In genomic region chr12:83582106-83582505, GRCm38 (mm10) we compare ENCODE assay signal across 16 mouse cellular contexts. TPM values are rescaled to one million over a fixed set of nuclear protein-coding genes. Genes with fewer than 3 reads are reported as not detected.
A peak's percentile ranks its signal among the peaks of the same experiment; 100 is the strongest.
DNase-seq lines count a peak whose midpoint lies in the region; ATAC-seq lines count a peak whose summit lies in the region.
"Had no signal": no experiment of that assay in that cellular context is flagged by ENCODE, and none has a peak within 500 bp of the region (broad histone marks: within the 10 kb centered on the region; RNA-seq: fewer than 3 reads in every experiment).

No protein-coding gene starts in this region.

- no peak overlapping the region for H3K9ac ChIP-seq in liver, embryonic 12.5 days
- H3K9ac ChIP-seq in liver, embryonic 11.5 days (ENCODE audit: low read depth, low read length): no peak overlapping the region
- no peak overlapping the region for H3K9ac ChIP-seq in liver, embryonic 13.5 days
- H3K9ac ChIP-seq: forebrain, embryonic 12.5 days; heart, embryonic 12.5 days; lung, embryonic 15.5 days had no signal

- peaks cover 43% of the 10 kb centered on the region for H3K4me1 ChIP-seq in liver, embryonic 12.5 days
- peaks cover 32% of the 10 kb centered on the region for H3K4me1 ChIP-seq in liver, embryonic 11.5 days (replicated peaks; ENCODE audit: control insufficient read depth, insufficient read depth, low read length)
- peaks cover 54% of the 10 kb centered on the region for H3K4me1 ChIP-seq in liver, embryonic 13.5 days (replicated peaks)
- H3K4me1 ChIP-seq in hindbrain, embryonic 10.5 days (replicated peaks): peaks cover 22% of the 10 kb centered on the region; the same call in 1 of the 2 replicates
- H3K4me1 ChIP-seq: lung, embryonic 15.5 days had no signal

- no peaks in the 10 kb centered on the region for H3K27me3 ChIP-seq in liver, embryonic 12.5 days (replicated peaks)
- H3K27me3 ChIP-seq in liver, embryonic 11.5 days (replicated peaks; ENCODE audit: control insufficient read depth, insufficient read depth, low read length): no peaks in the 10 kb centered on the region
- H3K27me3 ChIP-seq in liver, embryonic 13.5 days: no peaks in the 10 kb centered on the region
- no peaks in the 10 kb centered on the region for H3K27me3 ChIP-seq in hindbrain, embryonic 10.5 days (ENCODE audit: insufficient read depth, poor library complexity, severe bottlenecking)
- H3K27me3 ChIP-seq: forebrain, embryonic 12.5 days; heart, embryonic 12.5 days; lung, embryonic 15.5 days had no signal

- peak overlapping the region; percentile 43; the same call in 1 of the 2 replicates for H3K27ac ChIP-seq in liver, embryonic 12.5 days
- H3K27ac ChIP-seq in liver, embryonic 11.5 days (ENCODE audit: low read depth, low read length): no peak overlapping the region
- H3K27ac ChIP-seq in liver, embryonic 13.5 days: peak overlapping the region; percentile 56
- H3K27ac ChIP-seq in hindbrain, embryonic 10.5 days: no peak overlapping the region
- H3K27ac ChIP-seq: forebrain, embryonic 12.5 days; left cerebral cortex, adult 2 months; lung, embryonic 15.5 days; macrophage had no signal

- H3K36me3 ChIP-seq in liver, embryonic 12.5 days: peaks cover 24% of the 10 kb centered on the region
- H3K36me3 ChIP-seq in liver, embryonic 11.5 days (ENCODE audit: control insufficient read depth, insufficient read depth, low read length): no peaks in the 10 kb centered on the region
- H3K36me3 ChIP-seq in liver, embryonic 13.5 days: peaks cover 20% of the 10 kb centered on the region
- H3K36me3 ChIP-seq in hindbrain, embryonic 10.5 days: peaks cover 62% of the 10 kb centered on the region

- 69% methylated on average over 4 of the region's 4 CpGs for WGBS in liver, embryonic 12.5 days (ENCODE audit: insufficient replicate concordance)
- WGBS in liver, embryonic 11.5 days: 68% methylated on average over 4 of the region's 4 CpGs
- 69% methylated on average over 4 of the region's 4 CpGs for WGBS in liver, embryonic 13.5 days (ENCODE audit: insufficient replicate concordance)
- WGBS in hindbrain, embryonic 10.5 days: 66% methylated on average over 4 of the region's 4 CpGs

- no peak for DNase-seq in liver, embryonic 11.5 days (ENCODE audit: low spot score)
- DNase-seq in kidney, adult 9 months: peak; percentile 66
- DNase-seq in liver, embryonic 13.5 days: no peak
- DNase-seq in frontal cortex, postnatal 10 days (ENCODE audit: low spot score in 2 of 2): no peak
- DNase-seq in hindbrain, embryonic 10.5 days (ENCODE audit: low spot score): no peak
- DNase-seq: cerebellum, postnatal 10 days; right cerebral cortex, postnatal 14 days; thymus, postnatal 14 days had no signal

- no peaks in the 10 kb centered on the region for H3K9me3 ChIP-seq in liver, embryonic 12.5 days (replicated peaks)
- no peaks in the 10 kb centered on the region for H3K9me3 ChIP-seq in liver, embryonic 11.5 days (ENCODE audit: control insufficient read depth, low read length)
- no peaks in the 10 kb centered on the region for H3K9me3 ChIP-seq in liver, embryonic 13.5 days (replicated peaks)
- H3K9me3 ChIP-seq in hindbrain, embryonic 10.5 days: no peaks in the 10 kb centered on the region
- H3K9me3 ChIP-seq: forebrain, embryonic 12.5 days; heart, embryonic 12.5 days; lung, embryonic 15.5 days had no signal

- ATAC-seq in liver, embryonic 12.5 days: no peak
- no peak for ATAC-seq in liver, embryonic 11.5 days (replicated peaks; ENCODE audit: low FRiP score)
- ATAC-seq in liver, embryonic 13.5 days (ENCODE audit: low read depth): no peak
- ATAC-seq in frontal cortex, adult (ENCODE audit: low TSS enrichment): no peak
- ATAC-seq: midbrain, embryonic 16.5 days had no signal

- H3K4me3 ChIP-seq in liver, embryonic 12.5 days: no peak overlapping the region
- H3K4me3 ChIP-seq in liver, embryonic 11.5 days (ENCODE audit: low read depth, low read length): no peak overlapping the region
- H3K4me3 ChIP-seq in liver, embryonic 13.5 days (replicated peaks): no peak overlapping the region
- H3K4me3 ChIP-seq in hindbrain, embryonic 10.5 days: no peak overlapping the region
- H3K4me3 ChIP-seq: forebrain, embryonic 12.5 days; heart, embryonic 12.5 days; left cerebral cortex, adult 2 months; lung, embryonic 15.5 days had no signal

- H3K4me2 ChIP-seq in liver, embryonic 12.5 days: no peak overlapping the region
- H3K4me2 ChIP-seq in liver, embryonic 11.5 days: no peak overlapping the region
- no peak overlapping the region for H3K4me2 ChIP-seq in liver, embryonic 13.5 days
- H3K4me2 ChIP-seq: forebrain, embryonic 12.5 days; heart, embryonic 12.5 days; lung, embryonic 15.5 days had no signal

RNA-seq across cellular contexts. Expression of gene Zfyve1, which starts 14.9 kb away (rescaled TPM):
- 8.2 and 9.1 TPM in 2 replicates for polyA plus RNA-seq in liver, embryonic 12.5 days (2016; fragmentation: Nextera tagmentation; extraction: Ambion mirVana)
- 9.4 and 10.7 TPM in 2 replicates for polyA plus RNA-seq in liver, embryonic 11.5 days (2014; fragmentation: Nextera tagmentation; extraction: Ambion mirVana)
- polyA plus RNA-seq in liver, embryonic 13.5 days (2015; fragmentation: Nextera tagmentation; extraction: Ambion mirVana): 5.0 and 5.9 TPM in 2 replicates
- polyA plus RNA-seq in hindbrain, embryonic 10.5 days (2016; fragmentation: Nextera tagmentation; extraction: Ambion mirVana): 22.0 and 25.3 TPM in 2 replicates

RNA-seq across cellular contexts. Expression of gene Rbm25, which starts 48.9 kb away (rescaled TPM):
- polyA plus RNA-seq in liver, embryonic 12.5 days (2016; fragmentation: Nextera tagmentation; extraction: Ambion mirVana): 163 and 166 TPM in 2 replicates
- polyA plus RNA-seq in liver, embryonic 11.5 days (2014; fragmentation: Nextera tagmentation; extraction: Ambion mirVana): 213 and 239 TPM in 2 replicates
- 121 and 133 TPM in 2 replicates for polyA plus RNA-seq in liver, embryonic 13.5 days (2015; fragmentation: Nextera tagmentation; extraction: Ambion mirVana)
- 203 and 270 TPM in 2 replicates for polyA plus RNA-seq in hindbrain, embryonic 10.5 days (2016; fragmentation: Nextera tagmentation; extraction: Ambion mirVana)

Comparison
In these comparisons a context has a peak if more than half of its experiments do, and no peak if none do; other contexts are left out.
1. H3K27ac ChIP-seq: peak in liver, embryonic 12.5 days (single experiment) and liver, embryonic 13.5 days (single experiment); none in liver, embryonic 11.5 days (single experiment) and hindbrain, embryonic 10.5 days (single experiment).